In the genomic region with DNA sequence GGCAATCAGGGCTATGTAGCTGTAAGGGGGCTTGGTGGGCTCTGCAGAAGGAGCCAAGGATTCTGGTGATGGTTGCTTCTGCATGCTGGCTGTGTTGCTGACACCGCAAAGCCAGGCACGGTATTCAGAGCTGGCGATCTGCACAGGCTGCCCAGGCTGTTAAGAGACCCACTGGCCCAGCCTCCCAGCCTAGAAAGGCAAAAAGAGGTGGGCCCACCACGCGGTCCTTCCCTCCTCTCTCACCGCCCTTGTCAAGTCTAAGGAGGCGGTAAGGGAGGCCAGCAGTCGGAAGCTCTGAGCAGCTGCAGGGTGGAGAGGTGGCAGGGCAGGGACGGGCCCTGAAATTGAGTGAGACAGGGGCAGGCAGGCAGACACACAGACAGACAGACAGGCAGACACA, we compare ENCODE assay signal across 8 mouse cellular contexts. TPM values are rescaled to one million over a fixed set of nuclear protein-coding genes. Genes with fewer than 3 reads are reported as not detected.
A peak's percentile ranks its signal among the peaks of the same experiment; 100 is the strongest.
DNase-seq lines count a peak whose midpoint lies in the region; ATAC-seq and TF ChIP-seq lines count a peak whose summit lies in the region.

Foxs1 (minus strand) TSS at position 161 of the 400 bp plus-strand sequence.

- H3K9ac ChIP-seq in CH12.LX (ENCODE audit: insufficient read depth, low read depth), result no peak within 1 kb of the TSS
- H3K9ac ChIP-seq in heart, embryonic 12.5 days, result no peak within 1 kb of the TSS; the same call in 1 of the 2 replicates
- no peak within 1 kb of the TSS for H3K9ac ChIP-seq in liver, embryonic 15.5 days

- H3K36me3 ChIP-seq in CH12.LX (replicated peaks in 1 of 2; ENCODE audit: control insufficient read depth in 1 of 2, insufficient read depth in 1 of 2, low read length in 1 of 2), result no peaks in the 10 kb centered on the region
- H3K36me3 ChIP-seq in heart, embryonic 12.5 days, result no peaks in the 10 kb centered on the region
- no peaks in the 10 kb centered on the region for H3K36me3 ChIP-seq in liver, embryonic 15.5 days (replicated peaks)

- ATAC-seq in heart, embryonic 12.5 days (ENCODE audit: insufficient number of reproducible peaks, low FRiP score), result 0 out of 2 replicates have a peak, but pooled peaks have one; percentile 25
- ATAC-seq in liver, embryonic 15.5 days (ENCODE audit: insufficient read depth), result peak; percentile 18; the same call in 1 of the 2 replicates

- H3K4me3 ChIP-seq in CH12.LX (replicated peaks in 1 of 3; ENCODE audit: low read depth in 2 of 3, low read length in 2 of 3, poor library complexity in 1 of 3), result peak within 1 kb of the TSS in 2 of 3 experiments; percentile 46 to 57
- H3K4me3 ChIP-seq in heart, embryonic 12.5 days, result no peak within 1 kb of the TSS
- H3K4me3 ChIP-seq in liver, embryonic 15.5 days (replicated peaks), result no peak within 1 kb of the TSS

- H3K27ac ChIP-seq in CH12.LX (ENCODE audit: insufficient read depth, low read depth), result no peak within 1 kb of the TSS
- no peak within 1 kb of the TSS for H3K27ac ChIP-seq in heart, embryonic 12.5 days (ENCODE audit: poor library complexity, severe bottlenecking)
- no peak within 1 kb of the TSS for H3K27ac ChIP-seq in liver, embryonic 15.5 days (replicated peaks)

- TF ChIP-seq EP300 in CH12.LX (IDR thresholded peaks at IDR 0.05; ENCODE audit: low read length), result no peak

- H3K4me2 ChIP-seq in CH12.LX (ENCODE audit: insufficient read depth, low read depth, poor library complexity, severe bottlenecking), result peak within 1 kb of the TSS; percentile 13; the same call in 1 of the 2 replicates
- no peak within 1 kb of the TSS for H3K4me2 ChIP-seq in heart, embryonic 12.5 days
- H3K4me2 ChIP-seq in liver, embryonic 15.5 days, result no peak within 1 kb of the TSS

- H3K4me1 ChIP-seq in CH12.LX (ENCODE audit: control insufficient read depth in 1 of 2, insufficient read depth in 2 of 2), result peaks cover 4 to 58% of the 10 kb centered on the region in 2 experiments
- H3K4me1 ChIP-seq in heart, embryonic 12.5 days (replicated peaks), result peaks cover 37% of the 10 kb centered on the region
- H3K4me1 ChIP-seq in liver, embryonic 15.5 days (replicated peaks), result no peaks in the 10 kb centered on the region

- TF ChIP-seq CTCF in CH12.LX (conservative IDR thresholded peaks at IDR 0.05 in 1 of 2, IDR thresholded peaks at IDR 0.05 in 1 of 2; ENCODE audit: low read depth in 2 of 2, low read length in 2 of 2), result no peak

- H3K9me3 ChIP-seq in CH12.LX (replicated peaks; ENCODE audit: low read length), result no peaks in the 10 kb centered on the region
- no peaks in the 10 kb centered on the region for H3K9me3 ChIP-seq in heart, embryonic 12.5 days (replicated peaks)
- no peaks in the 10 kb centered on the region for H3K9me3 ChIP-seq in liver, embryonic 15.5 days (replicated peaks)

- no peak for TF ChIP-seq POLR2A in CH12.LX (IDR thresholded peaks at IDR 0.05; ENCODE audit: low read depth, low read length)

- peaks cover 33% of the 10 kb centered on the region for H3K27me3 ChIP-seq in CH12.LX (replicated peaks)
- peaks cover 43% of the 10 kb centered on the region for H3K27me3 ChIP-seq in heart, embryonic 12.5 days (replicated peaks)
- H3K27me3 ChIP-seq in liver, embryonic 15.5 days, result no peaks in the 10 kb centered on the region

- TF ChIP-seq RAD21 in CH12.LX (IDR thresholded peaks at IDR 0.05; ENCODE audit: low read depth, low read length), result no peak

- in situ Hi-C loops in CH12.LX (cut with MboI; ENCODE audit: low pct_ligation_motif_present, low pct_unique_long_range_greater_than_20kb, low sequenced_read_pairs), result no loop called here

- DNase-seq in adrenal gland, adult 2 months, result peak; percentile 35
- DNase-seq in adrenal gland, adult (ENCODE audit: inconsistent age in 2 of 2, low spot score in 1 of 2), result no peak
- DNase-seq in CH12.LX (ENCODE audit: extremely low read depth), result peak; percentile 61
- DNase-seq in embryo, embryonic 9.5 days (ENCODE audit: extremely low spot score), result no peak
- DNase-seq in right cerebral cortex, postnatal 4 days, result no peak
- no peak for DNase-seq in thymus, postnatal 14 days

- WGBS in heart, embryonic 12.5 days, result 17% methylated on average over 9 of the region's 9 CpGs
- 26% methylated on average over 9 of the region's 9 CpGs for WGBS in liver, embryonic 15.5 days (ENCODE audit: insufficient replicate concordance)

- H3K79me2 ChIP-seq in CH12.LX (replicated peaks; ENCODE audit: control insufficient read depth, extremely low read depth, insufficient read depth, poor library complexity, severe bottlenecking), result no peaks in the 10 kb centered on the region

- dilution Hi-C loops in CH12.LX (cut with MboI; ENCODE audit: extremely low pct_ligation_motif_present, extremely low pct_unique_long_range_greater_than_20kb, low sequenced_read_pairs), result no loop called here

TF ChIP-seq in CH12.LX, 34 proteins besides CTCF, POLR2A, EP300 and RAD21:
- TF ChIP-seq UBTF (IDR thresholded peaks at IDR 0.05; ENCODE audit: low read depth, low read length) (no peak), TCF12 (IDR thresholded peaks at IDR 0.05; ENCODE audit: low read depth, low read length) (no peak)

RNA-seq across cellular contexts. Expression of gene Foxs1, which starts in this region (rescaled TPM):
- 1 to 10 TPM; 3.2 to 3.7 TPM for total RNA-seq in adrenal gland, adult 2 months (2021)
- polyA plus RNA-seq in adrenal gland, adult 2 months (2012; rRNA removed), result 11.1 and 13.1 TPM in 2 replicates
- total RNA-seq in CH12.LX (2012; rRNA removed), result 6.1 and 7.1 TPM in 2 replicates
- total RNA-seq in CH12.LX (2014; rRNA removed), result 7.8 and 9.1 TPM in 2 replicates
- 7.6 and 9.5 TPM in 2 replicates for polyA plus RNA-seq in CH12.LX (2012; ENCODE audit: insufficient read length, low read depth)
- 0.86 and 1.1 TPM in 2 replicates for polyA plus RNA-seq in heart, embryonic 12.5 days (2016; fragmentation: Nextera tagmentation; extraction: Ambion mirVana)
- polyA plus RNA-seq in liver, embryonic 15.5 days (2015; fragmentation: Nextera tagmentation; extraction: Ambion mirVana), result 0.47 and 0.52 TPM in 2 replicates

Comparison
In these comparisons a context has a peak if more than half of its experiments do, and no peak if none do; other contexts are left out.
1. DNase-seq: peak in adrenal gland, adult 2 months (single experiment) and CH12.LX (single experiment); none in adrenal gland, adult (0 of 2), embryo, embryonic 9.5 days (single experiment), right cerebral cortex, postnatal 4 days (single experiment) and thymus, postnatal 14 days (single experiment).
2. Peak in ATAC-seq in liver, embryonic 15.5 days; RNA of the gene not detected or under 1 TPM.
3. H3K4me3 ChIP-seq: peak in CH12.LX (2 of 3); none in heart, embryonic 12.5 days (single experiment) and liver, embryonic 15.5 days (single experiment).